Mouse (Mus musculus): ENCODE data around the gene Gm19402. TPM values are rescaled to one million over a fixed set of nuclear protein-coding genes. Genes with fewer than 3 reads are reported as not detected.
"Not testable (repeated sequence)": the region's sequence is repeated elsewhere in the genome, so short reads cannot be mapped to it uniquely, and the experiment has no call there.

Gm19402 gene
- not detected for total RNA-seq (2021)
- long read RNA-seq, experiment 1: 0 reads
- long read RNA-seq, experiment 2: 0 reads

DNA sequence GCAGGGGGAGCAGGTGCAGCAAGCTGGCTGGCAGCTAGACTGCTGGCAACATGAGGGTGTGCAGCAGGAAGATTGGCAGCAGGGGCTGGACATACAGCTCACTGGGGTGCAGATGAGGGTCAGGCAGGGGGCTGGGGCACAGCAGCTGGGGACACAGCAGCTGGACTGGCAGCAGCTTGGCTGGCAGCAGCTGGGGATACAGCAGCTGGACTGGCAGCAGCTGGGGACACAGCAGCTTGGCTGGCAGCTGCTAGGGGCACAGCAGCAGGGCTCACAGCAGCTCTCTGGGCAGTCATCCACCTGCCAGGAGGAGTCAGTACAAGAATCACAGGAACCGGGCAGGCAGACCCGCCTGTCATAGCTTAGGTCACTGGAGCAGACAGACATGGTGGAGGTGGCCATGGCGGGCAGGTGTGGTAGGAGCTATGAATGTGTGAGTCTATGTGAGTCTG is at the start of gene Gm19402:
TSS of gene Gm19402 (minus strand) at position 402 of the 452 bp plus-strand sequence.
- intact Hi-C loops (cut with DNase I); DNase-seq: not testable (repeated sequence)

DNA sequence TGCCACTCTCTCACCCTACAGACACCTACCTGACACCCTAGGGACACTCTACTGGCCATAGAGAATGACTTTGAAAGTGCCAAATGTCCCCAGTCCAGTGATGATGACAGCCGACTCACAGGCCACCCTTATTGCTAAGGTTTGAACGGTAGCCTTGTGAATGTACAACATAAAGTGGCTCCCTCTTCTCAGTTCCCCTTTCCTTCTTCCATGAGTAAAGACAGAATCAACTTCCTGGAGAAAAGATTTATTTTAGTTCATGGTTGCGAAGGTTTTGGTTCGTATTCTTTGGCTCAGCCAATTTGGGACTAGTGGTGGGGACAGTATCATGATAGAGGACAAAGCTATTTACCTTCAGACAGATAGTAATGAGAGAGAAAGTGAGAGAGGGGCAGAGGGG is 48.4 kb upstream of the Gm19402 start:
- intact Hi-C loops (cut with DNase I): no loop called here
- DNase-seq: no peak

DNA sequence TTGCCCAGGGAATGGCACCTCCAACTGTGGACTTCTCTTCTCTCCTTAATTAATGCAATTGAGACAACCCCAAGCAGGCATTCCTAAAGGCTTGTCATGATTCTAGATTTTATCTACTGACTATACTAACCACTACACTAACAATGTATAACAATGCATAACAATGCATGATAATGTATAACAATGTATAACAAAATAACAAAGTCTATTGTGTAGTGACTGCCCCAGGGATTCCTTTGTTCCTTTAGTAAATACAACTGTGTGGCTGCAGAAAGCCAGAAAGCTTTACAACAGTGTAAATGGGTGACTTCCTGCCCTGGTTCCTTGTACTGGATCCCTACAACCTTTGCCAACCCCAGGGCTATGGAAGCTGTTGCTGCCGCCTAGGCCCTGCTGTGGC is 45.4 kb upstream of the Gm19402 start:
- intact Hi-C loops (cut with DNase I): no loop called here

DNA sequence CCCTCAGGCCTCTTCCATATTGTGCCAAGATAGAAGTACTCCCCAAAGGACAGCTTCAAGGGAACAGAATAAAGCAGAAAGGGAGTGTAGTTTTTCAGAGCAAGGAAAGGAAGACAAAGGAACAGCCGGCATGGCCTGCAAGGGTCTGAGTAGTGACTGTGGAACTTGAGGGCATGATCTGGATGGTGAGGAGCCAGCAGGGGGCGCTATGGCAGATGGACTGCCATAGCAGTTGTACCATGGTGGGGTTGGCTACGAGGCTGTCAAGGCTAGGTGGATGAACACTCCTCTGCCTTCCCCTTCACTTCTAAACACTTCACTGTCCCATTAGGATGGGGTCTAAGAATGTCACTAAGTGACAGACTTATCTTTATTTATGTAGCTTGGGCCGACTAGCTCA is 38.7 kb upstream of the Gm19402 start:
- intact Hi-C loops (cut with DNase I): no loop called here
- no peak for DNase-seq

More for the DNA sequence above, 45.4 kb upstream of the Gm19402 start:
- DNase-seq: no peak

DNA sequence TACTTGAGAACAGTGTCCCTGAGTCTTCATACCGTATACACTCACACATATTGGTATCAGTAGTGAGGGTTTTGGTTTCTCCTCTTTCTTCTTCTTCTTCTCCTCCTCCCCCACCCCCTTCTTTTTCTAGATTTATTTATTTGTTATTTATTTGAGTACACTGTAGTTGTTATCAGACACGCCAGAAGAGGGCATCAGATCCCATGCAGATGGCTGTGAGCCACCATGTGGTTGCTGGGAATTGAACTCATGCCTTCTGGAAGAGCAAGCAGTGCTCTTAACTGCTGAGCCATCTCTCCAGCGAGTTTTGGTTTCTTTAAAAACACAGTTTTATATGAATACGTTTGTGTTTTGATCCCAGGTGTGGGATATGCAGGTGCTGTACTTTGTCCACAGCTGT is 37.7 kb upstream of the Gm19402 start:
- intact Hi-C loops (cut with DNase I): no loop called here
- no peak for DNase-seq

DNA sequence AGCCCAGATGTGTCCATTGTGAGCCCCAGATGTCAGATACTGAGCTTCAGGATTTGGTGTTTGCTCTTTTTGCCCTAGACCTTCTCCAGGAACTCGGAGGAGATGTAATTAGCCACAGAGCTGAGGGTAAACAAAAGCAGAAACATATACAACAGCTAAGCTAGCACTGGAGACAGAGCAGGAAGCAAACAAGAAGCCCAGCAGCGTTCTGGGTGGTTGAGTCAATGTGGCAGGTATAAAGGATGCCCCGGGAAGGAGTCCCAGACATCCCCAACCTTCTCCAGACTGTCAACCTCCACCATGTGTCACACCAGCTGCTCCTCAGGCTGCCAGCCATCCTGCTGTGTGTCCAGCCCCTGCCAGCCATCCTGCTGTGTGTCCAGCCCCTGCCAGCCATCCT is 35.6 kb upstream of the Gm19402 start, which contains the start of gene Gm10100:
TSS of gene Gm10100 (plus strand) at position 301 of the 400 bp plus-strand sequence.
- DNase-seq: no peak
- intact Hi-C loops (cut with DNase I): no loop called here

DNA sequence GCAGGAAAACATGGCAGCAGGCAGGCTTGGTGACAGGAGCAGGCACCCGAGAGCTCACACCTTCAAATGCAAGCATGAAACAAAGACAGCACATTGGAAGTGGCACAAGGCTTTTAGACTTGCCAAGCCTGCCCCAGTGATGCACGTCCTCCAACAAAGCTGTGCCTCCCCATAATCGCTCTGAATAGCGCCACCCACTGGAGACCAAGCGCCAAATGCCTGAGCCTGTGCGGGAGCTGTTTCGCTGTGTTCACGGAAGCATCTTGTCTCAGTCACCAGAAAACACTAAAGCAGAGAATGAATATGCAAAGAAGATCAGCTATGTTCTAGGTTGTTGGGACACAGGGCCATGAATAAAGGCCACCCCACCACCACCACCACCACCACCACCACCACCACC is 34.3 kb upstream of the Gm19402 start:
- intact Hi-C loops (cut with DNase I): no loop called here
- no peak for DNase-seq

DNA sequence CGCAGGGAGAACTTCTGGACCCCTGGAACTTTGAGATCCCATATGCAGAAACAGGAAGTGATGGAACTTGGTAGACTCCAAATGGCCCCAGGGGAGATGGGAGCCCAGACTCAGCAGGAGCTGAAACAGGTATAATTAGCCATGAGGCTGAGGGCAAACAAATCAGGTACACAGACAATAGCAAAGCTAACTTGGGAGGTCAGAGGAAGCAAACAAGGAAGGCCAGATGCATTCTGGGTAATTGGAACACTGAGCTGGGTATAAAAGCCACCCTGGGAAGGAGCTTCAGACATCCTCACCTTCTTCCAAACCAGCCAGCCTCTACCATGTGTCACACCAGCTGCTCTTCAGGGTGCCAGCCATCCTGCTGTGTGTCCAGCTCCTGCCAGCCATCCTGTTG is 29.7 kb upstream of the Gm19402 start, which contains the start of gene Krtap12-1:
TSS of gene Krtap12-1 (plus strand) at position 301 of the 400 bp plus-strand sequence.
- DNase-seq; intact Hi-C loops (cut with DNase I): not testable (repeated sequence)

DNA sequence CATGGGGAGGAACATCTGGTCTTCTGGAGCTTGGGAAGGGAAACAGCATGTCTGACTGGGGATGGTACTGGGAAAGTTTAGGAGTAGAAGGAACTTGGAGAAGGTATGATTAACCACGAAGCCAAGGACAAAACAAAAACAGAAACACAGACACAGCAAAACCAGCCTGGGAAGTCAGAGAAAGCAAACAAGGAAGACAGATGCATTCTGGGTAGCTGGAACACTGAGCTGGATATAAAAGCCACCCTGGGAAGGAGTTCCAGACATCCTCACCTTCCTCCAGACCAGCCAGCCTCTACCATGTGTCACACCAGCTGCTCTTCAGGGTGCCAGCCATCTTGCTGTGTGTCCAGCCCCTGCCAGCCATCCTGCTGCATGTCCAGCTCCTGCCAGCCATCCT is 24.9 kb upstream of the Gm19402 start, which contains the start of gene Gm10142:
TSS of gene Gm10142 (plus strand) at position 301 of the 400 bp plus-strand sequence.
- DNase-seq: no peak
- intact Hi-C loops (cut with DNase I): no loop called here

DNA sequence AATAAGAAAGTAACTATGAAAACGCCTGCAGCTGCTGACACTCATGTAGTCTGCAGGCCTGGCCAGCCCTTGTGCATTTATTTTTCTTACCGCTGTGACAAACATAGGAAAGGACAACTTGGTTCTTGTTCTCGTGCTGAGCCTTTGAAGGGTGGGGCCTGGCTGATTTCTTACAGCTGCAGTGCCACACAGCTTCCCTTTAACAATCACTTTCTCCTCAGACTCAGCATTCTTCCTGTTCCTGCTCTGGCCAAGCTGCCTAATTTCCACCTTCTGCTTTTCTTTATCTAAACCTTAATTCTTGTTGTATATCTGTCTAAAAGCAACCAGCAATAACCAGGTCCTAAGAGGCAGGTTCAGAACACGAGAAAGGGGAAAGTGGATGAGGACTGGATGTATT is 23.2 kb upstream of the Gm19402 start:
- intact Hi-C loops (cut with DNase I): no loop called here

DNA sequence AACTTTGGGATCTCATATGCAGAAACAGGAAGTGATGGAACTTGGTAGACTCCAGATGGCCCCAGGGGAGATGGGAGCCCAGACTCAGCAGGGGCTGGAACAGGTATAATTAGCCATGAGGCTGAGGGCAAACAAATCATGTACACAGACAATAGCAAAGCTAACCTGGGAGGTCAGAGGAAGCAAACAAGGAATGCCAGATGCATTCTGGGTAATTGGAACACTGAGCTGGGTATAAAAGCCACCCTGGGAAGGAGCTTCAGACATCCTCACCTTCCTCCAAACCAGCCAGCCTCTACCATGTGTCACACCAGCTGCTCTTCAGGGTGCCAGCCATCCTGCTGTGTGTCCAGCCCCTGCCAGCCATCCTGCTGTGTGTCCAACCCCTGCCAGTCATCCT is 20.6 kb upstream of the Gm19402 start, which contains the start of gene Gm10024:
TSS of gene Gm10024 (plus strand) at position 301 of the 400 bp plus-strand sequence.
- intact Hi-C loops (cut with DNase I); DNase-seq: not testable (repeated sequence)

More for the DNA sequence above, 23.2 kb upstream of the Gm19402 start:
- no peak for DNase-seq

DNA sequence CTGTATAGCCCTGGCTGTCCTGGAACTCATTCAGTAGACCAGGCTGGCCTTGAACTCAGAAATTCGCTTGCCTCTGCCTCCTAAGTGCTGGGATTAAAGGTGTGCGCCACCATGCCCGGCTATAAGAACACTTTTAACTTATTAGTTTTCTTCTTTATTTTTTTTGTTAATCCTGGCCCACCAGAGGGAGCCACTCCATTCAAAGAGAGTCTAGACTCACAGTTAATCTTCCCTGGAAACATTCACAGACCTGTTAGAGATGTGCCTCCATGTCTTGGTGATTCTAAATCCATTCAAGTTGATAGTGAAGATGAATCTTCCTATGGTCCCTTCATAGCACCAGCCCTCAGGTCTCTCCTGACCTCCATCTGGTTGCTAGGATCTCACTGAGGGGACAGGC is 19.3 kb upstream of the Gm19402 start:
- DNase-seq: no peak
- intact Hi-C loops (cut with DNase I): loop anchor here (5.0 kb wide), 1 partner anchor 227 kb away; no protein-coding TSS in a partner anchor

DNA sequence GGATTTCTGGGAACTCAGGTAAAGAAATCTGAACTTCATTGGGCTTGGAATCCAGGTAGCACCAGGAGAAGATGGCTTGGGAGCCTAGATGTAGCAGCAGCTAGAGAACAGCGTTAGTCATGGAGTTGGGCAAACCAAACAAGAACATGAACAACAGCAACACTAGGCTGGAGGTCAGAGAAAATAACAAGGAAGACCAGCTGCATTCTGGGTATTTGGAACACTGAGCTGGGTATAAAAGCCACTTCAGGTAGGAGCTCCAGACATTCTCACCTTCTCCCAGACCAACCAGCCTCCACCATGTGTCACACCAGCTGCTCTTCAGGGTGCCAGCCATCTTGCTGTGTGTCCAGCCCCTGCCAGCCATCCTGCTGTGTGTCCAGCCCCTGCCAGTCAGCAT is 15.8 kb upstream of the Gm19402 start, which contains the start of gene Gm10272:
TSS of gene Gm10272 (plus strand) at position 301 of the 400 bp plus-strand sequence.
- intact Hi-C loops (cut with DNase I): loop anchor here (5.0 kb wide), 1 partner anchor 231 kb away; no protein-coding TSS in a partner anchor
- no peak for DNase-seq

DNA sequence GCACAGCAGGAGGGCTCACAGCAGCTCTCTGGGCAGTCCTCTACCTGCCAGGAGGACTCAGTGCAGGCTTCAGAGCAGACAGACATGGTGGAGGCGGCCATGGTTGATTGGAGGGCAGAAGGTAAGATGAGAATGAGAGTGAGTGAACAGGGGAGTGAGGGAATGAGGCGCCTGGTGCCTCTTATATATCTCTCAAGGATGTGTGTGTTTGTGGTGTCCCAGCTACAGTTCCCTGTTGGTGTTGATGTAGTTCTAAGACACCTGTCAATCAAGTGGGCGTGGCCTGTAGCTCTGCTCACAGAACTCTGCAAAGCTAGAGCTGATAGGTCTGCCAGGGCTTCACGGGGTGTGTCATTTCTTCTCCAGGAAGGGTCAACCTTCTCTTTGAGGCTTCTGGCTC is 6.6 kb upstream of the Gm19402 start, which contains the start of gene Gm9508:
TSS of gene Gm9508 (minus strand) at position 101 of the 400 bp plus-strand sequence.
- DNase-seq: no peak
- intact Hi-C loops (cut with DNase I): no loop called here

DNA sequence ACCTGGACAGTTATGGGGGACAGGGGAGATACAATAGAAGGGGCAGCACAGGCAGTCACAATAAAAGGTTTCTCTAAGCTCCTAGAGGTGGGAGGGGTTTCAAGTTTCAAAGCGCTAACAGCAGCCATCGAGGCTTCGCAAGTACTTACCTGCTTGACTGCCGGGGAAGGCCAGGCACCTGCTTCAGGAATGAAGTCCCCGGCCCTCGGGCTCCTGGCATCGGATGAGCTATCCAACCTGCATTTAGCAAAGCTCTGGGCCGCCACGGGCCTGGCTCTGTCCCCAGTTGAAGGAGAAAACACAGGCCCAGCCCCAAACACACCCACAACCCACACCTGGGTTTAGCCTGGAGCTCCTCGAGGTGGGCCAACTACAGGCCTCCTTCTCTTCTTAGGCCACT is 3.5 kb downstream of the Gm19402 start:
- DNase-seq: no peak
- intact Hi-C loops (cut with DNase I): no loop called here

DNA sequence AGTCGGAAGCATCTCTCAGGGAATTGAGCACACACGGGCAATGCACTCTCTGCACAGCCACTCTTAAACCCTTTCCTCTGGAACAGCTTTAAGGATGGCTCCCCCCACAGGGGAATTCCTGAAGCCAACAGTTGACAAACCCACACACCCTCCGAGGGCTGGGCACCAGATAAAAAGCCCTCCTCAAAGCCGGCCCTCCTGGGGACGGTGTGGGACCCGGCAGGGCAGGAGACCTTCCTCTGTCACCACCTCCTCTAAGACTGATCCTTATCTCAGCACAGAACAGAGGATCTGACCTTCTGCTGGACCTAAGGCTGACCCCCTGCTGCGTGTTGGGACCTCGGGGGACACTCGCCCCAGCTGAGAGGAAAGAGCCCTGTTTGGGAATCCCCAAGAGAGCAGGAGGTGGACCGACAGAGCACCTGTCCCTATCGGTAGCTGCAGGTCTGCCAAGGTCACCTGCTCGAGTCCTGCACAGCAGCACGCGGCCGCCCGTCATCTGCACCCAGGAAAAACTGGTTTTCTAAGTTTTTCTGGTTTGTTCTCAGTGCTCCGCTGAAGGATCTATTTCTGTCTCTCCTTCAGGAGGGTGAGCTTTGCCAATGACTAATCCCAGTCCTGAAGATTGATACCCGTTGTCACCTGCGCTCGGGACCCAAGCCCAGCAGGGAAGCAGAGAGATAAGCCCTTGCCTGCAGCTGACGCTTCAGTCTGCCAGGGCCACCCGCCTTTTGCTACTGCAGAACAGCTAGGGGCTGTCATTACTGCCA is 4.5 kb downstream of the Gm19402 start, which contains the start of gene Tspear:
TSS of gene Tspear (plus strand) at position 675 of the 770 bp plus-strand sequence.
- intact Hi-C loops (cut with DNase I): no loop called here
- no peak for DNase-seq

DNA sequence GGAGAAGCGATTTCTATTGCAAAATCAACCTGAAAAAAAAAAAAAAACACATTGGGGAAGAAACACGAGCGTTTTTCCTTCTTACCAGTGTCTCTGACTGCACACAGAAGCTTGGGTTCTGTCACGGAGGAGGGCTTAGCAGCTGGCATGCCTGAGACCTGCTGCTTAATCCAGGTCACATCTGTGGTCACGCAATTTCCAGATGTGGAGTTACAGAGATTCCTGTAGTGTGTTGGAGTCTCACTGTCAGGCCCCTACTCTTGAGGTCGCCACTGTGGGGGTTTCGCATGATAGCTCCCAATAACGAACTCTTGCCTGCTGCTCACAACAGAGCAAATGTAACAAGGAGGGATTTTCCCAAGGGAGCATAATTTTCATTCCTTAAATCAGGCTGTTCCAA is 6.4 kb downstream of the Gm19402 start:
- intact Hi-C loops (cut with DNase I): no loop called here
- DNase-seq: no peak

DNA sequence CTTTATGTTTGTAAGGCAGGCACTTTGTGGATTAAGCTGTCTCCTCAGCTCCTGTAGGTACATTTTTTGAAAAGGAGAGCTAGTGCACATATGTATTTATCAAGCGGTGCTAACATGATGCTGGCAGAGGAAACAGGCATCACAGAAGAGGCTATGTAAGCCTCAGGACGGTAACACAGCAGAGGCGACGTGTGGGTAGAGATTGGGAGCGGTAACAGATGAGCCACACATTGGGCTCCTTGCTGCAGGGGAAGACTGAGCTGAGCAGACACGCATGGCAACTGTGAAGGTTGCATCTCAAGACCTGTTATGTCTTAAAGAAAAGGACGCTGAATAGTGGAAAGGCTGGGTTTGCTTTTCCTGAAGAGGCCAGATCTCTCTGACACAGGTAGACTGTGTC is 7.6 kb downstream of the Gm19402 start:
- intact Hi-C loops (cut with DNase I): no loop called here
- no peak for DNase-seq

DNA sequence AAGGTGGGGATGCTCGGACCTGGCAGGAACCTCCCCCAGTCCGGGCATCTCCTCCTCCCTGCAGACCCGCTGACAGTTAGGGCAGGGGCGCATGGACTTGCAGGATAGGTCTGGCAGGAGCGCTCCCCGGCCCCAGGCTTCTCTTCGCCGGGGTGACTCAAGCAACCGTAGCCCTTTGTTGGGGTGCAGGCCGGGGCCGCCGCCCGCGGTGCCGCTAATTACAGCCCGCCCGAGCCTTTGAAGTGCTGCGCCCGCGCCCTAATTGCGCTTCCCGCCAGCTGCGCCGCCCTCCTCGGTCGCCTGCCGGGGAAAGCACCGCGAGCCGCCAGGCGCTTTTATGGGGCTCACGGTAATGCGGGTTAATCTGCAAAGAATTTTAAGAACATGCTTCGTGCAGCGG is 13.0 kb downstream of the Gm19402 start:
- intact Hi-C loops (cut with DNase I): no loop called here
- DNase-seq: no peak

DNA sequence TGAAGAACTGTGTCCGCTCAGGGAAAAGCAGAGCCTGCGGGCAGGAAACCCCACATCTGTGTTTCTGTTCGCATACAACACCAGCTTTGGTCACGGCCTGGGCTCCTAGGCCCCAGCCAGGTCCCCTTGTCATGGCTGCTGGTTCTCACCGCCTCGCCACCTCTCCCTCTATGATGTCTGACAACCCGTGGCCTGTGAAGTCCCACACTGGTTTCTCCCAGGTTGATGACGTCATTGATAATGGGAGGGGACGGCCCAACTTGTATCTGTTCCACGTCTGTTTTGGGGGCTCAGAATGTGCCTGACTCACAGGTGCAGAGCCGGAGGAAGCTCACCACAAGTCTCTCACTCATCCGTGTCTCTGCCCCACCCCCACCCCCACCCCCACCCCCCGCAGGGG is 16.8 kb downstream of the Gm19402 start:
- no peak for DNase-seq
- intact Hi-C loops (cut with DNase I): no loop called here

DNA sequence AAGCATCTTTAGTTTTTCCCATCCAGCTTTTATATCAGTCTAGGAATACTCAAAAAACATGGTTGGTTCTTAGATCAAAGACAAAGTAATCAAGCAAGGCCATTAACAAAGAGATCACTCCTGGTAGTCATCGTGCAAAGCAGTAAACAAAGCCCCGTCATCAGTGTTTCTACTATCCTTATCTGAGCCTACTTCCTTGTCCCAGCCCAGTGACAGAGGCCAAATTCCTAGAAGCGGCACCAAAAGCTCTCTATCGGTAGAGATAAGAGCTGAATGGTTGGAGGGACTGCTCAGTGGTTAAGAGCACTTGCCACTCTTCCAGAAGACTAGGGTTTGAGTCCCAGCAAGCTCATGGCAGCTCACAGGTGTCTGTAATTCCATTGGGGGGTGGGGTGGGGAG is 19.0 kb downstream of the Gm19402 start:
- no peak for DNase-seq
- intact Hi-C loops (cut with DNase I): no loop called here

DNA sequence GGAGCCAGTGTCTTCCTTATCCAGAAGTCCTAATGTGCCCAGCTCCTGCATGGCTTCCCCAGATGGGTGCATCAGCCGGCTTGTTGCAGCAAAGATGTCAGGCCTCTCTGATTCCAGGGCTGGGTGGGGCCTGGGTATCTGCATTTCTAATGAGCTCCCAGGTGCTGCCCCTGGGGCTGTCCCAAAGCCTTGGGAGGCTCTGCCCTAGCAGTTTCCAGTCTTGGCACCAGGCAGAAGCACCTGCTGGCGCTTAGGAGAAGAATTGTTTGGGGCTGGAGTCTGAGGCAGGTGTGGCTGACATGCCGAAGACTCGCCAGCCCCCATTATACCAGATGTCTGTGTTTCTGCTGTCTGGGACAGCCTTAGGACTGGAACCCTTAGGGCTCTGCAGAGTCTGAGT is 19.8 kb downstream of the Gm19402 start:
- intact Hi-C loops (cut with DNase I): no loop called here
- DNase-seq: no peak

Measured in gastrocnemius, postnatal 36 days (tissue).